Mouse (Mus musculus) left cerebral cortex, postnatal 36 days (tissue): ENCODE results near the gene Sectm1a. TPM values are rescaled to one million over a fixed set of nuclear protein-coding genes. Genes with fewer than 3 reads are reported as not detected.
"Not testable (repeated sequence)": the region's sequence is repeated elsewhere in the genome, so short reads cannot be mapped to it uniquely, and the experiment has no call there.

Source experiments
- DNase-seq, 2 experiments: peaks; one replicate each; pipeline ENCODE4 v3.0.0; 2021 to 2022; ENCODE audit warnings: low spot score in 2 of 2, mixed read lengths in 1 of 2
- intact Hi-C: fragments of 180-260 bp; cut with DNase I; formaldehyde crosslinking; loops from one replicate; pipeline ENCODE4 v1.15.1; 2025
- total RNA-seq, 2 experiments: library from RNA; stranded (reverse); gene quantifications; 2 replicates each; pipeline ENCODE4 v1.2.3; 2021

Gene Sectm1a
- not detected for total RNA-seq

GRCm38 (mm10) chr11:121081120-121081519 lies at the start of gene Sectm1a:
Gene Sectm1a, minus strand, starts transcription at chr11:121081220.
- no peak for DNase-seq
- intact Hi-C loops: no loop called here

DNA sequence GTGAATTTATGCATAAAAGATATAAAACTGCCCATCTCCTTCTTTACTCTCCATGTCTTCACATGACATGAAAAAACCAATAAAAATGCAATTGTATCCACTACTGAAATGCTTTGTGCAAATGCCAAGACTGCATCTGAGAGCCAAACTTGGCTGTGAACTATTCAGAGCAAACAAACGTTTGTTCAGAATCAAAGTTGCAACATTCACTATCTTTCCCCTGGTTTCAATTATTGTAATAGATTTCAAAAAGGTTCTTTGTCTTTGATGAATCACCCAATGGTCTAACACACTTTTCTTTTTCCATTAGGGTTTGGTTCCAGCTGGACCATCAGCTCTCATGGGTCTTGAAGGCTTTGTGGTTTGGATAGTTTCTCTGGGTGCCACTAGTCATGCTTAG lies 48.6 kb upstream of the Sectm1a start:
- intact Hi-C loops: no loop called here
- DNase-seq: no peak

- intact Hi-C loops: no loop called here
- no peak for DNase-seq
Observed at GRCm38 (mm10) chr11:121127441-121127840, 46.4 kb upstream of the Sectm1a start.

DNA sequence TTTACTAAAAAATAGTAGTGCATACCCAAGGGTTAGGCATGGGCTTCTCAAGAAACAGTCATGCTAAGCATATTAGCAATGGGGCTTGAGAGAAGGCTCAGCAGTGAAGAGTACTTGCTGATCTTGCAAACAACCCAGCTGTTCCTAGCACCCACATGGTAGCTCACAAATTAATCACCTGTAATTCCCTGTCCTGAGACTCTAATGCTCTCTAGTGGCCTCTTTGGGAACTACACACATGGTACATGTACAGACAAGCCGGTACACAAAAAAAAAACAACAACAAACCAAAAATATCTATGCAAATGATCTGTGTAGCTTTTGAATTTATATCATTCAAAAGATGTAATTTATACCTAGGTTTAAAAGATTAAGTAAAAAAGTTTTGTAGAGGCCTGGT lies 45.4 kb upstream of the Sectm1a start:
- DNase-seq: no peak
- intact Hi-C loops: no loop called here

GRCm38 (mm10) chr11:121125522-121126172 lies 44.6 kb upstream of the Sectm1a start:
- DNase-seq: no peak
- intact Hi-C loops: no loop called here

GRCm38 (mm10) chr11:121123438-121123837 lies 42.4 kb upstream of the Sectm1a start:
- intact Hi-C loops: loop anchor here (5.0 kb wide), 1 partner anchor 61 kb away; the partner anchor contains the start of gene Sectm1b
- no peak for DNase-seq

GRCm38 (mm10) chr11:121122024-121122670 lies 41.1 kb upstream of the Sectm1a start:
- DNase-seq: no peak
- intact Hi-C loops: loop anchor here (5.0 kb wide), 1 partner anchor 60 kb away; the partner anchor contains the start of gene Sectm1b

GRCm38 (mm10) chr11:121121151-121121550 lies 40.1 kb upstream of the Sectm1a start:
- no peak for DNase-seq
- intact Hi-C loops: loop anchor here (5.0 kb wide), 1 partner anchor 59 kb away; the partner anchor contains the start of gene Sectm1b

GRCm38 (mm10) chr11:121118577-121118976 lies 37.6 kb upstream of the Sectm1a start, which contains the start of gene Tex19.2:
Gene Tex19.2, minus strand, starts transcription at chr11:121118677.
- no peak for DNase-seq
- intact Hi-C loops: no loop called here

GRCm38 (mm10) chr11:121118106-121118505 lies 37.1 kb upstream of the Sectm1a start:
- DNase-seq: no peak
- intact Hi-C loops: no loop called here

GRCm38 (mm10) chr11:121112091-121112775 lies 31.2 kb upstream of the Sectm1a start:
- no peak for DNase-seq
- intact Hi-C loops: no loop called here

DNA sequence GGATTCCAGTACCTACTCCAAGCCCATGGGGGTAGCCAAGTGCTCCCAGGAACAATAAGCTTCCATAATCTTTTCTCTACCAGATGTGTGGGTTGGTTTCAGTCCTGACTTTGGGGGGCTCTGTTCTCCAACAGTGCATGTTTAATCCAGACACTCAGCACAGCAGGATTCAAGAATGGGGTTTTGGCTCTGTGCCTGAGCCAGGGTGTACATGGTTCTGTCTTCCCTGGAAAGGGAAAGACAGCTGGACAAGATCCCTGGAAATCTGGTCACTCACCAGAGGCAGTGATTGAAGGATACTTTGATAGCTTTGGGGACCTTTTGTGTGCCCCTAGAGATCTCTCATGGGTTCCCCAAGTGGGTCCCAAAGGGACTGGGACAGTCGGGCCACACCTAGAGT lies 30.6 kb upstream of the Sectm1a start:
- intact Hi-C loops: no loop called here
- DNase-seq: no peak

DNA sequence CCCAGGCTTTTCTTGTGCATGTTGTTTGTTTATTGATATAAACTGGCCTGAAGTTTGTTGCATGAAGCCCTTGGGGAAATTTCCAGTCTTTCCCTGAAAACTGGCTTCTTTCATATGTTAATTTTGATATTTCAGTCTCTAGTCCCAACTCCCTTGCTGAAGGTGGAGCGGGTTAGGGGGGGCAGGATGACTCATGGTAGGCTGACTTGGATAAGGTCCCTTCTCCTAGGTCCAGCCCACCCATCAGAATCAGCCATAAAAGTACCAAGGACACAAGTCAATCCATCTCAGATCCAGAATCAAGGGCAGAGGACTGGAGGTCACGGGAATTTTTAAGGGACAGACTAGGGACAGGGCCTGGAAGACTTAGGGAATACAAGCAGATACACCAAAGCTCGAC lies 30.0 kb upstream of the Sectm1a start:
- intact Hi-C loops: no loop called here
- no peak for DNase-seq

GRCm38 (mm10) chr11:121109986-121110385 lies 29.0 kb upstream of the Sectm1a start:
- no peak for DNase-seq
- intact Hi-C loops: no loop called here

DNA sequence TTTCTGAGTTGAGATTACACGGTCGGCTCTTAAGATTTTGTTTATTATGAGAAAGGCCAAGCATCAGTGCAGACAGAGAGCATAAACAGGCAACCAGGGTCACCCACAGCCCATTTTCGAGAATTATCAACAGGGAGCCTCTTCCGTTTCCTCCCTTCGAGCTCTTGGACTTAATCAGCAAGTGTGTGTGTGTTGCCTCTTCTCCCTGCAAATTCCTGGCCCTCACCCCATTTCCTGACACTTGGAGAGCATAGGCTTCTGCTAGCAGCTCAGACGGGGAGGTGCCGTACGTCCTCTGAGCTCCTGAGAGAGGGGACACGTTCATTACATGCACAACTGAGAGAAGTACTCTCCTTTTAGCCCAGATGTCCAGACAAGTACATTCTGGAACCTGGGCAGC lies 27.0 kb upstream of the Sectm1a start:
- intact Hi-C loops: no loop called here
- DNase-seq: no peak

- intact Hi-C loops, DNase-seq: not testable (repeated sequence)
Observed at GRCm38 (mm10) chr11:121107242-121107641, 26.2 kb upstream of the Sectm1a start.

GRCm38 (mm10) chr11:121101124-121101805 lies 20.2 kb upstream of the Sectm1a start:
- DNase-seq: no peak
- intact Hi-C loops: no loop called here

DNA sequence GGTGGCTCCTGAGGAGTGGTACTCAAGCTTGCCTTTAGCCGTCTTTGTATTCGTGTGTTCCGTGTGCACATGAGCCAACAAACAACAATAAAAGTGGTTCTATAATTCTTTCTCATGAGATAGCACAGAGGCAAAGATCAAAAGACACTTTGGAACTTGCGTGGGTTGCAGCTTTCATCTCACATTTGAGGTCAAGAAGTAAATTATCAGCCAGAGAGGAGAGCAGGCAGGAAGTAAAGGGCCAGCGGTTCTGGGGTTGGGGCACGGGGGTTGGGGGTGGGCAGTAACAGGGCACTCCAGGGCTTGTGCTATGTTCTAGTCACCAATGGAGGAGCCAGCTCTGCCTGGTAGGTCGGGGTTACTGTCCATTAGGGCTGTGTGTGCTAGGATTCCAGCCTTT lies 19.7 kb upstream of the Sectm1a start:
- no peak for DNase-seq
- intact Hi-C loops: no loop called here

- intact Hi-C loops: no loop called here
- no peak for DNase-seq
Observed at GRCm38 (mm10) chr11:121099762-121100161, 18.7 kb upstream of the Sectm1a start.
